Mouse (Mus musculus) embryonic facial prominence, embryonic 10.5 days (tissue): ENCODE data around the gene Mvb12b. TPM values are rescaled to one million over a fixed set of nuclear protein-coding genes. Genes with fewer than 3 reads are reported as not detected.

Experiments
- DNase-seq: peaks from one replicate; pipeline ENCODE4 v3.0.0-alpha.2; 2017; ENCODE audit warnings: low spot score
- H3K27ac ChIP-seq: fragments of 300-500 bp; sonication (generic); replicated peaks from 2 replicates; pipeline ENCODE4 v1.5.1; 2016; ENCODE audit warnings: mild to moderate bottlenecking
- H3K27me3 ChIP-seq: fragments of 300-500 bp; sonication (generic); replicated peaks from 2 replicates; pipeline ENCODE4 v1.6.1; 2016; ENCODE audit warnings: low read depth, mild to moderate bottlenecking; ENCODE audit not compliant: poor library complexity, severe bottlenecking
- H3K36me3 ChIP-seq: fragments of 300-500 bp; sonication (generic); replicated peaks from 2 replicates; pipeline ENCODE4 v1.6.1; 2016; ENCODE audit warnings: mild to moderate bottlenecking, moderate library complexity
- H3K4me1 ChIP-seq: fragments of 300-500 bp; sonication (generic); 2 replicates; pipeline ENCODE4 v1.6.1; 2016
- H3K4me3 ChIP-seq: fragments of 300-500 bp; sonication (generic); 2 replicates; pipeline ENCODE4 v1.5.1; 2016; ENCODE audit warnings: mild to moderate bottlenecking, moderate library complexity
- H3K9me3 ChIP-seq: fragments of 300-500 bp; sonication (generic); 2 replicates; pipeline ENCODE4 v1.6.1; 2016; ENCODE audit warnings: mild to moderate bottlenecking
- WGBS: fragments of 180-500 bp; shearing (Covaris S2); methylation state at CpG from one replicate; pipeline ENCODE4 v1.1.7; 2016; 5-methylcytosine and 5-hydroxymethylcytosine counted together
- polyA plus RNA-seq: library from polyadenylated mRNA; unstranded; fragments of >200 nt; fragmentation: Nextera tagmentation; extraction: Ambion mirVana; gene quantifications from 2 replicates; pipeline ENCODE4 v1.2.1, GENCODE M21; 2016

Mvb12b gene
- polyA plus RNA-seq, 1 experiment from 2014 or later = 16.1 TPM

DNA sequence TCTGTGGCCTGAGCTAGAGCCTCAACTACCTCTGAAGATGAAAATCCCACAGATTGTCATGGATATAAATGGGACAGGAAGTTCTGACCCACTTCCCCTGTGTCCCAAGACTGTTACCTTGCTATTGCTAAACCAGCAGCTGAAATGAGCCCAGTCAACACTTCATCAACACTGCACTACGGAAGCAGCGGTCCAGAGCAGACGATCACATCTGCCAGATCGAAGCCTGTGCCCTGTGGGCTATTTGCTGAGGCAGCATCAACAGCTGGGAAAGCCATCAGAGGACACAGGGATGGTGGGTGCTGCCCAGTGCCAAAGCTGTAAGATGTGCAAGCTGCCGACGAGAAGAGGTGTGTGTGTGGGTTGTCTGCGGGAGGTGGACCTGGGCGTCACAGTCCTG lies 86.4 kb downstream of the Mvb12b start:
- Histone ChIP-seq H3K27me3 (no peaks in the 10 kb centered on the region), H3K4me3 (no peak overlapping the region), H3K9me3 (no peaks in the 10 kb centered on the region), H3K27ac (no peak overlapping the region), H3K36me3 (peaks cover 40% of the 10 kb centered on the region), H3K4me1 (peaks cover 15% of the 10 kb centered on the region)
- no peak for DNase-seq
- WGBS = 87% methylated on average over 8 of the region's 8 CpGs

DNA sequence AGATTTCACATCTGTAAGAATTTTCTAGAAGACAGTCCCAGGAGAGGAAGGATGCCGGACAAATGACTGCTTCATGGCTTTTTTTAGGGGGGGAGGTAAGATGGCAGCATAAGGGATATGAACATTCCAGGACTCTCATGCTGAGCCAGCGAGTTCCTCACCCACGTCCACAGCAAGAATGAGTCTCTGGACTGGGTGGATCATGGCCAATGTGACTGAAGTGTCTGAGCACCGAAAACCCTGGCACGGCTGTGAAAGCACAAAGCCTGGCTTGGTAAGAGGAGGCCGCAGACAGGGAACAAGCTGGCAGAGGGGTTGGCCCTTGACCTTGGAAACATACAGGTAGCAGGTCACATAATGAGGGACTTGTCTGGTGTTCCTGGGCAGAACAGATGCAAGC lies 87.5 kb downstream of the Mvb12b start:
- H3K4me3 ChIP-seq = no peak overlapping the region
- H3K9me3 ChIP-seq = no peaks in the 10 kb centered on the region
- H3K27me3 ChIP-seq = no peaks in the 10 kb centered on the region
- DNase-seq = no peak
- H3K36me3 ChIP-seq = peaks cover 34% of the 10 kb centered on the region
- WGBS = 87% methylated on average over 6 of the region's 6 CpGs
- H3K27ac ChIP-seq = no peak overlapping the region
- peaks cover 19% of the 10 kb centered on the region for H3K4me1 ChIP-seq

DNA sequence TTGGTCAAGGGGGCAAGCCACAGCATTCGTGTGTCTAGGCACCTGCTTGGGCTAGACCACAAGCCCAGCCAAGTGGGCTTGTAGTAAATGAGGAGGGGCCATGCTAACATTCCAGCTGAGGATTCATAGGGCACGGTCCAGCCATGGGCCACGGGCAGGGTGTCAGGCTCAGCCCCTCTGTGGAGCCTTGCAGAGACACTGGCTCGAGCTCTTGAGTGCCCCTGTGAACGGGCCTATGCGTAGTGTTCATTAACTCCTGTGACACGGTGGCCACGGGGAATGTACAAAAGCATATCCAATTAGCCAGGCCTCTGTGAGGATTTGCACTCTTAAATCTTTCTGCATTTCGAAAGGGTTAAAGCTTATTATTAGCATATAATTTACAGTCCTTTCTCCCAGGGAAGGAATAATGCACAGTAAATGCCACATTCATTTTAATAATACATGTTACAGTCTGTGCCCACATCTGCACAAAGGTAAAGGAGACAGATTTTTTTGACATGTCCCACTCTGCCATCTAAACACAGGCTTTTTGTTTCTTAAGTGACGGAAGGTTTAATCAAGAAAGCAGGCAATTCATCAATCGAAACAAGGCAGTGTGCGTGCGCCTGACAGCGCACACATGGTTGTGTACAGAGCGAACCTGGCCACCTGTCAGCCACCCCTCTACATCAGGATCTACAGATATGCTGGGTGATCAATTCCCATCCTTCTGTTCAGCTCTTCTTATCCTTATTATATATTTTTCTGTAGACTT lies 91.9 kb downstream of the Mvb12b start:
- peak overlapping the region; percentile 4 for H3K27ac ChIP-seq
- H3K4me1 ChIP-seq = peaks cover 21% of the 10 kb centered on the region
- peaks cover 41% of the 10 kb centered on the region for H3K36me3 ChIP-seq
- H3K27me3 ChIP-seq = no peaks in the 10 kb centered on the region
- DNase-seq = no peak
- no peaks in the 10 kb centered on the region for H3K9me3 ChIP-seq
- WGBS = 85% methylated on average over 15 of the region's 15 CpGs
- no peak overlapping the region for H3K4me3 ChIP-seq

DNA sequence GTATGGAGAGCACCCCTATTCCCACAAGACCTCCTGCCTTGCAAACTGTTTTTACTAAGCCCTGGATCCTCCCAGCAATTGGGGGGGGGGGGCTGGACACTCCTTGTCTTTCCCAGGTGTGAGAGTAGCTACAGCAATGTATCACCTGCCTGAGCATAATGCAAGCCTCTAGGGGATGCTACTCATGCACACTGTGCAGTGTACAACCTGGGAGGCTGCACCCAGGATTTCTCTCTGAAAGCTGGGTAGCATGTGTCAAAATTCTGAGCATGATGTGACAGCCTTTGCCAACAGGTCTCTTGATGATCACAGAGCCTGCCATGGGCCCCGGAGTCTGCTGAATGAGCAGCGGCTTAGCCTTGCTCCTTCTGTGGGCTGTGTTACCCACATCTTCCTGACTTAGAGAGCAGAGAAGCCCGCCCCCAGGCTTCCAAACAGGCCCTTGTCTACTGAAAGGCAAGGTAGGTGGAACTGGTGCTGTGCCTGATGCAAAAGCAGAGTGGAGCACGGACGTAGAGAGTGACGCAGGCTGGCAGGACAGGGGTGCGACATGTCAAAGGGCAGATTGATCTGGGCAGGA lies 92.7 kb downstream of the Mvb12b start:
- peaks cover 29% of the 10 kb centered on the region for H3K4me1 ChIP-seq
- peak overlapping the region; percentile 4 for H3K27ac ChIP-seq
- H3K4me3 ChIP-seq = no peak overlapping the region
- H3K9me3 ChIP-seq = no peaks in the 10 kb centered on the region
- 84% methylated on average over 7 of the region's 7 CpGs for WGBS
- DNase-seq = no peak
- no peaks in the 10 kb centered on the region for H3K27me3 ChIP-seq
- H3K36me3 ChIP-seq = peaks cover 37% of the 10 kb centered on the region; the same call in 1 of the 2 replicates

DNA sequence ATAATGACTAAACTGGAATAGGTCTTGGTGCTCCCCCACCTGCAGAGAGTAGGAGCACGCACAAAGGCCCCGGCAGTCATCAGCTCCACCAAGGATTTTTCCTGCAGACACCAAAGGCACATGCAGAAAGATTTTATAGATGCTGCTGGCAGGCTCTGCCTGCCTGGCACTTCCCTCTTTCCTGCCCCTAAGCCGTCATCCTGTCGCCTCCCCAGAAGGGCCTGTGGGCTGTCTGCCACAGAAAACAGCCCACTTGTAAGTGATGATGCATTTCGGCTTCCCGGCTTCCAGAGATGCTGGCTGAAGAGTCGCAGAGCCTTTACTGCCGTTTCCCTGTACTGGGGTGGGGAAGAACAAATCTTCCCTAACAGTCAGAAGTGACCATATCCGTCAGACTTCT lies 93.3 kb downstream of the Mvb12b start:
- peaks cover 35% of the 10 kb centered on the region for H3K4me1 ChIP-seq
- H3K36me3 ChIP-seq = peaks cover 37% of the 10 kb centered on the region; the same call in 1 of the 2 replicates
- H3K9me3 ChIP-seq = no peaks in the 10 kb centered on the region
- WGBS = 78% methylated on average over 9 of the region's 9 CpGs
- no peaks in the 10 kb centered on the region for H3K27me3 ChIP-seq
- peak overlapping the region; percentile 4; the same call in 1 of the 2 replicates for H3K27ac ChIP-seq
- no peak for DNase-seq
- no peak overlapping the region for H3K4me3 ChIP-seq

DNA sequence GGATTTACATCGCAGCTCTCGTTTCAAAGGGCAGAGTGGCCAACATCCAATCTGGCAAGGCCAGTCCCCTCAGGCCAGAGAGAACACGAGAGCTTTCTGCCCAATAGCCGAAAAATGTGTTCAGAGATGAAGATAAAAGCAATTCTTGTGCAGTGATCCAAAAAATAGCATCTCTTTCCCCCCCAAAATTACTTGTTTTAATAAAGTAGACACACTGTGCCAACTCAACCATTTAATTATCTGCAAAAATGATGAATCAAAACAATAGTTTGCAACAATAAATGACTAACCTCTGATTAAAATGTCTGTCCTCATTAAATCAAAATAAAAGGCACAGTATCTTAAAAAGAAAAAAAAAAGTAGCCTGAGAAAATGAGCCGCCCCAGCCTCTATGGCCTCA lies 97.4 kb downstream of the Mvb12b start:
- WGBS = 45% methylated on average over 5 of the region's 5 CpGs
- peaks cover 33% of the 10 kb centered on the region; the same call in 1 of the 2 replicates for H3K36me3 ChIP-seq
- peaks cover 54% of the 10 kb centered on the region for H3K4me1 ChIP-seq
- no peak for DNase-seq
- no peaks in the 10 kb centered on the region for H3K9me3 ChIP-seq
- no peaks in the 10 kb centered on the region for H3K27me3 ChIP-seq
- no peak overlapping the region for H3K27ac ChIP-seq
- H3K4me3 ChIP-seq = no peak overlapping the region

DNA sequence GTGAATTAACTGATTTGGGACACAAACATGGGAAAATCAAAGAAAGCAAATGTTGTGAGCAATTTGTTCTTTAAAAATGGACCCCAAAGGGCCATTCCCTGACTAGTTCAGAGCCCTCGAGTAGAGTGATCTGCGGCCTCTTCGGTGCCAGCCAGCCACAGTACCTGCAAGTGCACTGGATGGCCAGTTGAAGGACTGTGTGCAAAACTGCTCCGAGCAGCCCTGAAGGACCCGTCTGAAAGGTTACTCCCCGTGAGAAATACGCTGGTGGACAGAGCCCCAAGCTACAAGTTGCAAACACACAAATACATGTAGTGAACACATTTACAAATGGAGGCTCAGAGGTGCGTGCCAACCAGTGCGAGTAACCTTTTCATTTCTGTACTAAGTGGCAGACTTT lies 98.0 kb downstream of the Mvb12b start:
- DNase-seq = peak; percentile 39
- H3K4me3 ChIP-seq = no peak overlapping the region
- 51% methylated on average over 9 of the region's 9 CpGs for WGBS
- H3K9me3 ChIP-seq = no peaks in the 10 kb centered on the region
- no peaks in the 10 kb centered on the region for H3K27me3 ChIP-seq
- H3K27ac ChIP-seq = peak overlapping the region; percentile 67
- peaks cover 50% of the 10 kb centered on the region for H3K4me1 ChIP-seq
- H3K36me3 ChIP-seq = peaks cover 27% of the 10 kb centered on the region; the same call in 1 of the 2 replicates

DNA sequence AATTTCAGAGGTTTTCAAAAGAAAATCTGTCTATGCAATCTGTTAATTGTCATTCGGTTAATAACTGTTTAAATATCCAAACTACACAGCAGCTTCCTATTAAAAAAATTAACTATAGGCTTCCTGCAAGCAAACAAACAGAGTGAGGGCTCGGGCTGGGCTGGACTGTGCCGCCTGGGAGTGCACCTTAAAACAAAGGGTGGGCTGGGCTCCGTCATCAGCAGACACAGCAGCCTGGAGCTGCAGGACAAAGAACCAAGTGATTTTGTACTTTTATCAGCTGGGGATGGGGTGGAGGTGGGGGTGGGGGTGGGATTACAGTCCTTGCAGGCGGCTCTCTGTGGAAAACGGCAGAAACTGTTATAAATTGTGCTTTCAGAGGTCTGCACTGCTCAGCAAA lies 98.5 kb downstream of the Mvb12b start:
- 18% methylated on average over 6 of the region's 6 CpGs for WGBS
- peak; percentile 49 for DNase-seq

DNA sequence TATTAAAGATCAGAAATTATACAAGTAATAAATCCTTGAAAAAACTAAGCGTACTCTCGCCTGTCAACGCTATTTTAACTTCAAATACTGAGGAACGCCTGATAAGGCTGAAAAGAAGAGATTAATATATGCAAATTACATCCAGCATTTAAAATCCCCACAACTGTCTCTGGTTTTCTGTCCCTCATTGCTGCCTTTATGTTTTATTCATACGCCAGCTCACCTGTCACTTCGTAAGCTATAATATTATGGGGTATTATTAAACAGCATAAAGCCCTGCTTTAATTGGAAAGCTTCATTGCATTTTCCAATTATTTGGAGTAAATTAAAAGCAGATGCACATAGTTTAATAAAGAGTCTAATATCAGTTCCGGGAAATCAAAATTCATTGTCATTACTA lies 98.9 kb downstream of the Mvb12b start:
- Histone ChIP-seq H3K9me3 (no peaks in the 10 kb centered on the region), H3K27me3 (no peaks in the 10 kb centered on the region), H3K27ac (0 out of 2 replicates have a peak overlapping the region, but pooled peaks have one; percentile 67), H3K4me1 (peaks cover 50% of the 10 kb centered on the region), H3K36me3 (peaks cover 23% of the 10 kb centered on the region; the same call in 1 of the 2 replicates), H3K4me3 (no peak overlapping the region)
- DNase-seq = no peak
- WGBS = 83% methylated on average over 7 of the region's 7 CpGs

More for the DNA sequence above, 98.5 kb downstream of the Mvb12b start:
- Histone ChIP-seq H3K27ac (peak overlapping the region; percentile 67), H3K9me3 (no peaks in the 10 kb centered on the region), H3K36me3 (peaks cover 24% of the 10 kb centered on the region; the same call in 1 of the 2 replicates), H3K27me3 (no peaks in the 10 kb centered on the region), H3K4me1 (peaks cover 50% of the 10 kb centered on the region), H3K4me3 (no peak overlapping the region)

GRCm38 (mm10) chr2:33788131-33788530 lies 99.6 kb downstream of the Mvb12b start:
- H3K9me3 ChIP-seq = no peaks in the 10 kb centered on the region
- H3K36me3 ChIP-seq = peaks cover 22% of the 10 kb centered on the region
- DNase-seq = no peak
- no peaks in the 10 kb centered on the region for H3K27me3 ChIP-seq
- peaks cover 57% of the 10 kb centered on the region for H3K4me1 ChIP-seq
- WGBS = 68% methylated on average over 13 of the region's 13 CpGs
- no peak overlapping the region for H3K4me3 ChIP-seq
- peak overlapping the region; percentile 44; the same call in 1 of the 2 replicates for H3K27ac ChIP-seq

- no peak overlapping the region for H3K27ac ChIP-seq
Observed at GRCm38 (mm10) chr2:33786064-33786463, 101.7 kb downstream of the Mvb12b start.

DNA sequence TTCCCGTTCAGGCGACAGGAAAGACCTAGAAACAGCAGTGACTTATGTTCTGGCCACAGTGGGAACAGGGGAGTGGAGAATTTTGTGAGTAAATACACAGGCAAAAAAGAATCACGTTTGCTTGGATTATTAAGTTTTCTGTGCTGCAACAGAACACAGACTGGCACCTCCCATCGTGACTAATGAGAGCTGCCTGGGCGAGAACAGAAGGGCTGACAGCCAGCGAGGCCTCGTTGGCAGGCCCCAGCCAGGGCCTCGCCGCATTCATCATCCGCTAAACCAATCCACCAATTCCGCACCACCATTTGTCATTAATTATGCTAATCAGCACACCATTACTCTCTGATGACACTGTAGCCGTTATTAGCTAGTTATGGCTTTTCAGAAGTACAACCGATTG lies 102.2 kb downstream of the Mvb12b start:
- Histone ChIP-seq H3K36me3 (peaks cover 13% of the 10 kb centered on the region), H3K27me3 (no peaks in the 10 kb centered on the region), H3K27ac (no peak overlapping the region), H3K9me3 (no peaks in the 10 kb centered on the region), H3K4me3 (no peak overlapping the region), H3K4me1 (peaks cover 62% of the 10 kb centered on the region)
- no peak for DNase-seq
- 72% methylated on average over 13 of the region's 13 CpGs for WGBS

More at GRCm38 (mm10) chr2:33786064-33786463, 101.7 kb downstream of the Mvb12b start:
- peaks cover 65% of the 10 kb centered on the region for H3K4me1 ChIP-seq
- no peaks in the 10 kb centered on the region for H3K9me3 ChIP-seq
- 84% methylated on average over 6 of the region's 6 CpGs for WGBS
- no peak for DNase-seq
- H3K27me3 ChIP-seq = no peaks in the 10 kb centered on the region
- peaks cover 13% of the 10 kb centered on the region for H3K36me3 ChIP-seq
- no peak overlapping the region for H3K4me3 ChIP-seq

GRCm38 (mm10) chr2:33784721-33785120 lies 103.0 kb downstream of the Mvb12b start:
- DNase-seq = no peak

More at GRCm38 (mm10) chr2:33784721-33785120, 103.0 kb downstream of the Mvb12b start:
- Histone ChIP-seq H3K27ac (no peak overlapping the region), H3K4me1 (peaks cover 53% of the 10 kb centered on the region), H3K4me3 (no peak overlapping the region), H3K9me3 (peaks cover 2% of the 10 kb centered on the region; the same call in 1 of the 2 replicates), H3K27me3 (no peaks in the 10 kb centered on the region), H3K36me3 (peaks cover 17% of the 10 kb centered on the region)
- 93% methylated on average over 1 of the region's 1 CpGs for WGBS
